Mouse (Mus musculus): ENCODE measurements around the gene Ier2.

DNA sequence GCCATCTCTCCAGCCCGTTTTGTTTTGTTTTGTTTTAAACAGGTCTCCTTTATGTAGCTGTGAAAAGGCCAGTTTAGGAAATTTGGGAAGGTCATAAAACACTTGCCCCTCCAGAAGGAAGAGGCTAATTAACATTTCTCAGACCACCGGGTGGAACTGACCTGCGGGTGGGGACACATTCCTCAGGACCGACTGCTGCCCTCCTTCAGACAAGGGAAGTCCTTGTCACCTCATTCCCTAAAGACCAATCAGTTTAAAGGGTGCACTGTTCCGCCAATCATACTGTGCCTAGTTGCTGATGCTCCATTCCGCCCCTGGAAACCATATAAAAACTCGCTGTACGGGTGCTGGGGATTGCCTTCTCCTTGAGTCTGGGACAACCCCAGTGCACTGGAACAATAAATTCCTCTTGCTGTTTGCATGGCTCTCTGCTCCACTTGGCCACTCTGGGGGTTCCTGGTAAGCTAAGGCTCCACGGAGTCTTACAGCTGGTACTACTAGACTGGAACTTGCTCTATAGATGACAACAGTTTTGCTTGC lies 9.5 kb downstream of the Ier2 start:
- TF ChIP-seq GATA1 (IDR thresholded peaks at IDR 0.05; ENCODE audit: borderline replicate concordance, low read length) (no peak), FLI1 (IDR thresholded peaks at IDR 0.05; ENCODE audit: low read length) (no peak)
